Mouse (Mus musculus) testis, adult 2 months (tissue): Measurements from ENCODE around the gene Gm10964. TPM values are rescaled to one million over a fixed set of nuclear protein-coding genes. Genes with fewer than 3 reads are reported as not detected.
A peak's percentile ranks its signal among the peaks of the same experiment; 100 is the strongest.

Source experiments
- H3K27ac ChIP-seq: fragments of 200-500 bp; 2 replicates; pipeline ENCODE4 v1.5.1; 2012; ENCODE audit warnings: low read depth, low read length; ENCODE audit not compliant: control insufficient read depth, insufficient read depth
- H3K27me3 ChIP-seq: fragments of 200-500 bp; 2 replicates; pipeline ENCODE4 v1.6.1; 2012; ENCODE audit warnings: mild to moderate bottlenecking, low read length, moderate library complexity; ENCODE audit not compliant: control insufficient read depth, insufficient read depth
- H3K36me3 ChIP-seq: fragments of 200-500 bp; 2 replicates; pipeline ENCODE4 v1.6.1; 2012; ENCODE audit warnings: mild to moderate bottlenecking, low read length; ENCODE audit not compliant: control insufficient read depth, insufficient read depth
- H3K4me1 ChIP-seq: fragments of 200-500 bp; 2 replicates; pipeline ENCODE4 v1.6.1; 2012; ENCODE audit warnings: low read length; ENCODE audit not compliant: control insufficient read depth, insufficient read depth
- H3K4me3 ChIP-seq: fragments of 200-500 bp; 2 replicates; pipeline ENCODE4 v1.5.1; 2012; ENCODE audit warnings: low read depth, mild to moderate bottlenecking, low read length, moderate library complexity, mixed read lengths; ENCODE audit not compliant: control insufficient read depth
- CTCF ChIP-seq: fragments of 200-500 bp; IDR thresholded peaks from 2 replicates; pipeline ENCODE4 v1.5.1; 2012; ENCODE audit warnings: low read depth, mild to moderate bottlenecking, inconsistent platforms, low read length, moderate library complexity; ENCODE audit not compliant: control insufficient read depth, insufficient read depth, insufficient replicate concordance
- POLR2A ChIP-seq: fragments of 200-500 bp; IDR thresholded peaks from 2 replicates; pipeline ENCODE4 v1.6.1; 2012; ENCODE audit warnings: low read depth, mild to moderate bottlenecking, inconsistent platforms, low read length, moderate library complexity; ENCODE audit not compliant: control insufficient read depth
- polyA plus RNA-seq: library from polyadenylated mRNA; depleted of rRNA; stranded (reverse); fragments of >200 nt; gene quantifications from 2 replicates; pipeline ENCODE4 v1.2.3, GENCODE M21; 2012

The Gm10964 gene
- polyA plus RNA-seq, 1 experiment, result not detected

GRCm38 (mm10) chr3:103712196-103712595 is 27.0 kb upstream of the Gm10964 start:
- H3K4me1 ChIP-seq, result peaks cover 5% of the 10 kb centered on the region; the same call in 1 of the 2 replicates
- H3K36me3 ChIP-seq, result no peaks in the 10 kb centered on the region
- H3K27ac ChIP-seq, result no peak overlapping the region
- no peak overlapping the region for H3K4me3 ChIP-seq
- TF ChIP-seq CTCF (no peak), POLR2A (no peak)
- no peaks in the 10 kb centered on the region for H3K27me3 ChIP-seq

DNA sequence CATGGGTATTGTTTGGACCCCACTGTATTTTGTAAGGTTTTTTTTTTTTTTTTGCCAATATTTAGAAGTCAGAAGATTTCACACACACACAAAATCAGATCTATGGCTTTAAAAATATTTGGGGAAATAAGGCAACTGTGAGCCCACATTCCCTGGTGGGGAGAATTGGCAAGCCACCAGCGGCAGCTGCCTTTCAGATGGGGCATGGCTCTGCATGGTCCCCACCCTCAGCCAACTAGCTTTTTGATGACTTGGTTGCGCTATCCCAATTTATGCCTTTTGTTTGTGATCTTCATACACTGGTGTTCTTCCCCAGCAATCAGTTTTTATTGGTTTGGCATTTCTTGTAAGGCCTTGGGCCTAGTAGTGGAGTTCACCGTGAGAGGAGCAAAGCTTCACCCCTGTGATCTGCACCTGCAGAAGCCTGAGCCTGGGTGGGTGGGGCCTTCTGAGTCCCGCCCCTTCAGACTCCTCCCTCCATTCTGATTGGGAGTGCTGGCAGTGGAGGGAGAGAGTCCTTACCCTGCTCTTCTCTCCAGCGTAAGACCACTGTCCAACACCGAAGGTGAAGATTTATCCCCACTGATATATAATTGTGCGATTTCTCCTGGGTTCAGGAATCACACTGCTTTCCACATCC is 24.8 kb upstream of the Gm10964 start:
- Histone ChIP-seq H3K27me3 (no peaks in the 10 kb centered on the region), H3K27ac (no peak overlapping the region), H3K4me1 (peaks cover 5% of the 10 kb centered on the region), H3K36me3 (no peaks in the 10 kb centered on the region), H3K4me3 (no peak overlapping the region)
- TF ChIP-seq CTCF (no peak), POLR2A (no peak)

GRCm38 (mm10) chr3:103714942-103715341 is 24.2 kb upstream of the Gm10964 start:
- H3K27ac ChIP-seq, result no peak overlapping the region

GRCm38 (mm10) chr3:103715762-103716693 is 23.1 kb upstream of the Gm10964 start:
- Histone ChIP-seq H3K4me3 (no peak overlapping the region), H3K27ac (no peak overlapping the region), H3K4me1 (peaks cover 5% of the 10 kb centered on the region), H3K27me3 (no peaks in the 10 kb centered on the region), H3K36me3 (no peaks in the 10 kb centered on the region)
- TF ChIP-seq POLR2A (no peak), CTCF (no peak)

More at GRCm38 (mm10) chr3:103714942-103715341, 24.2 kb upstream of the Gm10964 start:
- Histone ChIP-seq H3K4me1 (peaks cover 5% of the 10 kb centered on the region), H3K27me3 (no peaks in the 10 kb centered on the region), H3K36me3 (no peaks in the 10 kb centered on the region), H3K4me3 (no peak overlapping the region)
- TF ChIP-seq POLR2A, result no peak
- TF ChIP-seq CTCF, result no peak

- H3K4me3 ChIP-seq, result no peak overlapping the region
- no peaks in the 10 kb centered on the region for H3K27me3 ChIP-seq
- H3K27ac ChIP-seq, result peak overlapping the region; percentile 40
- TF ChIP-seq CTCF (no peak), POLR2A (no peak)
- H3K4me1 ChIP-seq, result peaks cover 5% of the 10 kb centered on the region
- H3K36me3 ChIP-seq, result no peaks in the 10 kb centered on the region
Measured at GRCm38 (mm10) chr3:103716774-103717760, 22.1 kb upstream of the Gm10964 start.

DNA sequence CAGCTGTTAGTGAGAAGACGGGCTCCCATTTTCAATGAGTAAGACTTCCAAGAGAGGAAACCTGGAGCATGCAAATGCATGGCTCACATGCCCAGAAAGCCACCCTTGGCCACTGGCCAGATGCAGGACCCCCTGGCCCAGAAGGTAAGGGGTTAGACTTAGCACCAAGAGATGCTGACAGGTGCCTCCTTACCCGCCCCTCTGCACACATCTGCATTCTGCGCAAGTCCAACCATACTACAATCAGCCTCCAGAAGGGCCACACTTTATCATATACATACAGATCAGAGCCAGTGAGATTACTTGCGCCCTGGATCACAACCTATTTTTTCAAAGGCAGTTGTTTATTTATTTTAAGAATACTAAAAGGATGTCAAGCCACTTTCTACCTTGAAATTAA is 20.4 kb upstream of the Gm10964 start:
- TF ChIP-seq POLR2A (no peak), CTCF (no peak)
- peaks cover 5% of the 10 kb centered on the region for H3K4me1 ChIP-seq

More for the DNA sequence above, 20.4 kb upstream of the Gm10964 start:
- Histone ChIP-seq H3K4me3 (no peak overlapping the region), H3K27ac (no peak overlapping the region), H3K27me3 (no peaks in the 10 kb centered on the region), H3K36me3 (no peaks in the 10 kb centered on the region)
